ENCODE assay signal across 22 mouse cellular contexts in genomic region chr11:45140490-45140889, GRCm38 (mm10).
"Had no signal": no experiment of that assay in that cellular context is flagged by ENCODE, and none has a peak within 500 bp of the region (broad histone marks: within the 10 kb centered on the region; RNA-seq: fewer than 3 reads in every experiment).

No protein-coding gene starts in this region.

- ATAC-seq: liver, postnatal 0 days; lung, postnatal 0 days; midbrain, embryonic 13.5 days; midbrain, embryonic 15.5 days had no signal

- H3K4me2 ChIP-seq: liver, embryonic 13.5 days; liver, embryonic 15.5 days; lung, embryonic 15.5 days; midbrain, embryonic 11.5 days; midbrain, embryonic 13.5 days; midbrain, embryonic 15.5 days; neural tube, embryonic 12.5 days; stomach, embryonic 15.5 days had no signal

- H3K36me3 ChIP-seq: liver, embryonic 13.5 days; liver, embryonic 15.5 days; lung, embryonic 15.5 days; midbrain, embryonic 13.5 days; midbrain, embryonic 15.5 days; neural tube, embryonic 12.5 days; stomach, embryonic 15.5 days had no signal

- H3K9ac ChIP-seq: liver, embryonic 13.5 days; liver, embryonic 15.5 days; liver, postnatal 0 days; lung, embryonic 15.5 days; midbrain, embryonic 13.5 days; midbrain, embryonic 15.5 days; neural tube, embryonic 12.5 days; stomach, embryonic 15.5 days had no signal

- H3K27ac ChIP-seq: liver, embryonic 13.5 days; liver, embryonic 15.5 days; lung, embryonic 15.5 days; midbrain, embryonic 13.5 days; midbrain, embryonic 15.5 days; neural tube, embryonic 12.5 days; stomach, embryonic 15.5 days; stomach, postnatal 0 days had no signal

- DNase-seq: liver, embryonic 13.5 days; liver, postnatal 0 days; lung, adult 2 months; lung, postnatal 4 days; retina, postnatal 1 day; right cerebral cortex, adult 18-20 months; right cerebral cortex, postnatal 25 days; right cerebral cortex, postnatal 4 days; spleen, adult 18-20 months; thymus, adult 2 months; thymus, postnatal 25 days; thymus, postnatal 4 days had no signal

- H3K9me3 ChIP-seq: liver, embryonic 13.5 days; liver, embryonic 15.5 days; lung, embryonic 15.5 days; megakaryocyte, embryonic 14.5 days; midbrain, embryonic 13.5 days; midbrain, embryonic 15.5 days; neural tube, embryonic 12.5 days; stomach, embryonic 15.5 days had no signal

- H3K27me3 ChIP-seq: liver, embryonic 13.5 days; liver, embryonic 15.5 days; lung, embryonic 15.5 days; megakaryocyte, embryonic 14.5 days; midbrain, embryonic 13.5 days; midbrain, embryonic 15.5 days; neural tube, embryonic 12.5 days; stomach, embryonic 15.5 days had no signal

- H3K4me1 ChIP-seq: liver, embryonic 13.5 days; liver, embryonic 15.5 days; lung, embryonic 15.5 days; megakaryocyte, embryonic 14.5 days; midbrain, embryonic 13.5 days; midbrain, embryonic 15.5 days; neural tube, embryonic 12.5 days; stomach, embryonic 15.5 days had no signal

- H3K4me3 ChIP-seq: liver, embryonic 13.5 days; liver, embryonic 15.5 days; lung, embryonic 15.5 days; megakaryocyte, embryonic 14.5 days; midbrain, embryonic 13.5 days; midbrain, embryonic 15.5 days; neural tube, embryonic 12.5 days; stomach, embryonic 15.5 days had no signal
